Mouse (Mus musculus): ENCODE measurements around the gene Gm20509.

- TF ChIP-seq CTCF (IDR thresholded peaks at IDR 0.05) (no peak), POLR2A (IDR thresholded peaks at IDR 0.05; ENCODE audit: insufficient read depth, low read depth, low read length) (no peak), EP300 (IDR thresholded peaks at IDR 0.05; ENCODE audit: insufficient read depth, low read depth, low read length) (no peak)
These were observed 12.1 kb upstream of the Gm20509 start for GRCm38 (mm10) chr9:73090121-73090520.
